Mouse (Mus musculus) hindbrain, postnatal 0 days (tissue): Measurements from ENCODE around the gene Ttc21b. TPM values are rescaled to one million over a fixed set of nuclear protein-coding genes. Genes with fewer than 3 reads are reported as not detected.

ENCODE experiments used
- ATAC-seq: fragments of 200-750 bp; cut with Nextera tagmentation; 2 replicates; pipeline ENCODE4 v1.8.0; 2017; ENCODE audit warnings: mild to moderate bottlenecking, moderate TSS enrichment, moderate library complexity
- DNase-seq: peaks from one replicate; pipeline ENCODE4 v3.0.0-alpha.2; 2015; ENCODE audit warnings: low spot score
- H3K27ac ChIP-seq: fragments of 300-500 bp; sonication (generic); 2 replicates; pipeline ENCODE4 v1.5.1; 2014; ENCODE audit warnings: mild to moderate bottlenecking
- H3K27me3 ChIP-seq: fragments of 300-500 bp; sonication (generic); 2 replicates; pipeline ENCODE4 v1.6.1; 2014; ENCODE audit warnings: low read length, mixed read lengths; ENCODE audit not compliant: insufficient read depth
- H3K36me3 ChIP-seq: fragments of 300-500 bp; sonication (generic); 2 replicates; pipeline ENCODE4 v1.6.1; 2014; ENCODE audit warnings: low read length, mixed read lengths; ENCODE audit not compliant: insufficient read depth
- H3K4me1 ChIP-seq: fragments of 300-500 bp; sonication (generic); 2 replicates; pipeline ENCODE4 v1.6.1; 2014; ENCODE audit warnings: antibody characterized with exemption, low read length, mixed read lengths; ENCODE audit not compliant: insufficient read depth
- H3K4me2 ChIP-seq: fragments of 300-500 bp; sonication (generic); 2 replicates; pipeline ENCODE4 v1.6.1; 2014; ENCODE audit warnings: low read depth, mild to moderate bottlenecking, low read length, moderate library complexity, mixed read lengths
- H3K4me3 ChIP-seq: fragments of 300-500 bp; sonication (generic); 2 replicates; pipeline ENCODE4 v1.5.1; 2014; ENCODE audit warnings: low read length
- H3K9ac ChIP-seq: fragments of 300-500 bp; sonication (generic); replicated peaks from 2 replicates; pipeline ENCODE4 v1.6.1; 2014; ENCODE audit warnings: mild to moderate bottlenecking, low read length, moderate library complexity, mixed read lengths
- H3K9me3 ChIP-seq: fragments of 300-500 bp; sonication (generic); 2 replicates; pipeline ENCODE4 v1.6.1; 2016; ENCODE audit warnings: low read length, mixed read lengths
- CTCF ChIP-seq: IDR thresholded peaks from 2 replicates; pipeline ENCODE4 v1.5.1; 2016; ENCODE audit warnings: antibody characterized with exemption, control low read depth, low read depth
- WGBS: fragments of 180-500 bp; shearing (Covaris S2); extraction: QIAGEN DNeasy Blood & Tissue Kit; methylation state at CpG from one replicate; pipeline ENCODE4 v1.1.7; 2014; 5-methylcytosine and 5-hydroxymethylcytosine counted together
- polyA plus RNA-seq: library from polyadenylated mRNA; unstranded; fragments of >200 nt; fragmentation: Nextera tagmentation; extraction: Ambion mirVana; gene quantifications from 2 replicates; pipeline ENCODE4 v1.2.1, GENCODE M21; 2015
- total RNA-seq: library from RNA; depleted of rRNA; stranded (reverse); fragments of >200 nt; gene quantifications from 2 replicates; pipeline ENCODE4 v1.2.3, GENCODE M21; 2014

Gene Ttc21b
- total and polyA plus RNA-seq, 2 experiments from 2014 or later, result 5.2 to 8.9 TPM

- H3K4me1 ChIP-seq, result no peaks in the 10 kb centered on the region
- no peaks in the 10 kb centered on the region for H3K9me3 ChIP-seq
- ATAC-seq (no peak), DNase-seq (no peak)
- no peak overlapping the region for H3K4me3 ChIP-seq
- H3K4me2 ChIP-seq, result no peak overlapping the region
- H3K9ac ChIP-seq, result no peak overlapping the region
- no peaks in the 10 kb centered on the region for H3K36me3 ChIP-seq
- 85% methylated on average over 3 of the region's 3 CpGs for WGBS
- H3K27ac ChIP-seq, result no peak overlapping the region
- TF ChIP-seq CTCF, result no peak
- H3K27me3 ChIP-seq, result no peaks in the 10 kb centered on the region
Observed at GRCm38 (mm10) chr2:66150531-66150930, 105.9 kb downstream of the Ttc21b start.

DNA sequence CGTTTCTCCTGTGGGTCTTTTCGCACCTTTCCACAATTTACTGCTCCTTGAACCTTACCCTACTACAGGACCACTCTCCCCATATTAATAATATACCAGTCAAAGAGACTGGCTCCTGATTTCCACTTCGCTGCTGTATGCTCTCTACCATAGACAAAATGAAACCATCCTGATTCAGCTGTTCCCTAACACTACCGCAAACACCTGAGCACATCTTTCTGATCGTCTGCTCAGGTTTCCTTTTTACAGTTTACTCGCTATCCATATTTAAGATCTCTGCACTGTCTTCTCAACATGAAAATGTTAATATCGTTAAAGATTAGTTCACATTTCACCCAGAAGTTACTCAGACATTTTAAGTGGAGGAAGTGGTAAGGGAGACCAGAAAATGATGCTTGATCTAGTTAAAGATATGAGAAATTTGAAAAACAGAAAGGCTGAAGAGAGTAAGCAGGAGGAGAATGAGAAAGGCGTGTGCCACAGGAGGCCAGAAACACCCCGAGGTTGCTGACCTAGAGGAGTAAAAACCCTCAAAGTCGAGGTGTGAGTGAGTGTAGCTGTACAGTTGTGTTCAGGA is 107.7 kb downstream of the Ttc21b start:
- no peaks in the 10 kb centered on the region for H3K4me1 ChIP-seq
- no peak overlapping the region for H3K4me3 ChIP-seq
- no peak overlapping the region for H3K9ac ChIP-seq
- H3K36me3 ChIP-seq, result no peaks in the 10 kb centered on the region
- DNase-seq, result no peak
- H3K4me2 ChIP-seq, result no peak overlapping the region
- no peak overlapping the region for H3K27ac ChIP-seq
- H3K9me3 ChIP-seq, result no peaks in the 10 kb centered on the region
- 82% methylated on average over 10 of the region's 10 CpGs for WGBS
- H3K27me3 ChIP-seq, result no peaks in the 10 kb centered on the region
- TF ChIP-seq CTCF, result no peak
- ATAC-seq, result no peak

DNA sequence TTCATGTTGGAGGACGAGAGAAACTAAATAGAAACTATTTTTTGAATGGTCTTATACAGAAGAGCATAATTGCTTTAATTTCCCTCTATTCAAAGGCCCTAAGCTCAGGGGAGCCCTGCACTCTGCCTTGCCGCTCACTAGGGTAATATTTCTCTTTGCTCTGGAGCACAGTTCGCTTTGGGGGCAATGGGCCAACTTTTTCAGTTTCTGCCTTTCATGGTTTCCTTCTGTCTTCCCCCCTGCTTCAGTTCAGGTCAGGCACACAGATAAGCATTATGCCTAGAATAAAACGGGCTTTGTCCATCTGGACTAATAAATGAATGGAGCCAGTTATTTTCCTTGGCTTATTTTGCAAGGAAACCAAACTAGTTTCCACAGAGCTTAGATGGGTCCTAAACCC is 109.9 kb downstream of the Ttc21b start:
- peak; percentile 54 for DNase-seq
- no peak for ATAC-seq
- Histone ChIP-seq H3K4me3 (no peak overlapping the region), H3K9me3 (no peaks in the 10 kb centered on the region), H3K4me2 (no peak overlapping the region), H3K27ac (no peak overlapping the region), H3K9ac (no peak overlapping the region), H3K27me3 (no peaks in the 10 kb centered on the region), H3K4me1 (no peaks in the 10 kb centered on the region), H3K36me3 (no peaks in the 10 kb centered on the region)
- no peak for TF ChIP-seq CTCF
- WGBS, result 44% methylated on average over 4 of the region's 4 CpGs

DNA sequence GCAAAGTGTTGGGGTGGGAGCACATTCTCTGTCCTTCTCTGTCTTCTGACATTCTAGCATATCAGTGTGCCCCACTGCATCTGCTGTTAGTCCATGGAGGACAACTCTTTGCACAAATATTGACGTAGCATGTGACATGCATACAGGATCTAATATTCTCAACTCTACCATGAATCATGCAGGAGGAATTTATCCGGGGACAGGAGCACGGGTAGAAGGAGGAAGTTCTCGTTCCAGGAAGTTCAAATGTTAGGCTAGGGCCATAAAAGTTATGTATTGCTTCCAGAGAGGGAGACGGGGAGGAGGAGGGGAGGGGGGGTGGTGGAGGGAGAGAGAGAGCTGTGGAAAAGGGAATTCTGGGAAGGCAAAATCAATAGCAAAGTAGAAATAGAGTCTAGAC is 111.6 kb downstream of the Ttc21b start:
- Histone ChIP-seq H3K27me3 (no peaks in the 10 kb centered on the region), H3K9ac (no peak overlapping the region), H3K4me3 (no peak overlapping the region), H3K4me2 (no peak overlapping the region), H3K4me1 (no peaks in the 10 kb centered on the region), H3K9me3 (no peaks in the 10 kb centered on the region), H3K36me3 (no peaks in the 10 kb centered on the region), H3K27ac (no peak overlapping the region)
- WGBS, result 71% methylated on average over 5 of the region's 5 CpGs
- DNase-seq (no peak), ATAC-seq (no peak)
- no peak for TF ChIP-seq CTCF

GRCm38 (mm10) chr2:66143284-66143683 is 113.1 kb downstream of the Ttc21b start:
- ATAC-seq (no peak), DNase-seq (no peak)
- WGBS, result 92% methylated on average over 4 of the region's 4 CpGs
- TF ChIP-seq CTCF, result no peak
- no peak overlapping the region for H3K4me3 ChIP-seq
- H3K4me1 ChIP-seq, result no peaks in the 10 kb centered on the region
- no peaks in the 10 kb centered on the region for H3K9me3 ChIP-seq
- no peak overlapping the region for H3K27ac ChIP-seq
- no peaks in the 10 kb centered on the region for H3K36me3 ChIP-seq
- H3K9ac ChIP-seq, result no peak overlapping the region
- H3K4me2 ChIP-seq, result no peak overlapping the region
- H3K27me3 ChIP-seq, result no peaks in the 10 kb centered on the region

- no peaks in the 10 kb centered on the region for H3K36me3 ChIP-seq
- no peak for DNase-seq
- H3K4me2 ChIP-seq, result no peak overlapping the region
- H3K4me1 ChIP-seq, result no peaks in the 10 kb centered on the region
- no peaks in the 10 kb centered on the region for H3K27me3 ChIP-seq
- WGBS, result 92% methylated on average over 2 of the region's 2 CpGs
- H3K9me3 ChIP-seq, result no peaks in the 10 kb centered on the region
- H3K4me3 ChIP-seq, result no peak overlapping the region
- H3K27ac ChIP-seq, result no peak overlapping the region
- no peak for ATAC-seq
- TF ChIP-seq CTCF, result no peak
- H3K9ac ChIP-seq, result no peak overlapping the region
Observed at GRCm38 (mm10) chr2:66142711-66143110, 113.7 kb downstream of the Ttc21b start.

GRCm38 (mm10) chr2:66142268-66142667 is 114.1 kb downstream of the Ttc21b start:
- ATAC-seq (no peak), DNase-seq (no peak)
- no peak overlapping the region for H3K4me3 ChIP-seq
- H3K9ac ChIP-seq, result no peak overlapping the region
- H3K4me2 ChIP-seq, result no peak overlapping the region
- 96% methylated on average over 2 of the region's 2 CpGs for WGBS
- no peak for TF ChIP-seq CTCF
- no peaks in the 10 kb centered on the region for H3K9me3 ChIP-seq
- no peaks in the 10 kb centered on the region for H3K4me1 ChIP-seq
- H3K27ac ChIP-seq, result no peak overlapping the region
- no peaks in the 10 kb centered on the region for H3K27me3 ChIP-seq
- H3K36me3 ChIP-seq, result no peaks in the 10 kb centered on the region
